35 mouse cellular contexts compared by ENCODE assay signal in the genomic region with DNA sequence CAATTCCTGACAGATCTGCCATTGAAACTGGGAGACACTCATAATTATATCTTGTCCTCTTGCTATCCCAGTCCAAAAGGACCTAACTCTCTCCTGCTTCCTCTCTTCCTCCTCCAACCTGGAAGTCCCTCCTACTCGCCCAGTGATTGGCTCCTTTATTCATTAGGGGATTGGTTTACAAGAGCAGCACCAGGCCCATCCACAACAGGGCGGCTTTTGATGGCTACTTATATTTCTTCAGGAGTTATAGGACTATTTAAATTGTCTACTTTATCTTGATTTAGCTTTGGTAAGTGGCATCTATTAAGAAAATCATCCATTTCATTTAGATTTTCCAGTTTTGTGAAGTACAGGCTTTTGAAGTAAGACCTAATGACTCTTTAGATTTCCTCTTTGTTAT. TPM values are rescaled to one million over a fixed set of nuclear protein-coding genes. Genes with fewer than 3 reads are reported as not detected.
"Had no signal": no experiment of that assay in that cellular context is flagged by ENCODE, and none has a peak within 500 bp of the region (broad histone marks: within the 10 kb centered on the region; RNA-seq: fewer than 3 reads in every experiment).

No protein-coding gene starts in this region.

- H3K27ac ChIP-seq: embryonic facial prominence, embryonic 10.5 days; embryonic facial prominence, embryonic 12.5 days; embryonic facial prominence, embryonic 13.5 days; embryonic facial prominence, embryonic 15.5 days; forebrain, embryonic 10.5 days; forebrain, embryonic 12.5 days; forebrain, embryonic 13.5 days; forebrain, embryonic 15.5 days; gastrocnemius, adult 2 months; heart, adult 2 months had no signal

- H3K27me3 ChIP-seq: embryonic facial prominence, embryonic 12.5 days; embryonic facial prominence, embryonic 13.5 days; embryonic facial prominence, embryonic 15.5 days; forebrain, embryonic 12.5 days; forebrain, embryonic 13.5 days; forebrain, embryonic 15.5 days had no signal

- H3K4me1 ChIP-seq: embryonic facial prominence, embryonic 15.5 days; forebrain, embryonic 10.5 days; forebrain, embryonic 12.5 days; forebrain, embryonic 13.5 days; forebrain, embryonic 15.5 days had no signal

- H3K9ac ChIP-seq: embryonic facial prominence, embryonic 12.5 days; embryonic facial prominence, embryonic 13.5 days; embryonic facial prominence, embryonic 15.5 days; forebrain, embryonic 12.5 days; forebrain, embryonic 13.5 days; forebrain, embryonic 15.5 days; forebrain, postnatal 0 days had no signal

- H3K36me3 ChIP-seq: embryonic facial prominence, embryonic 10.5 days; embryonic facial prominence, embryonic 12.5 days; embryonic facial prominence, embryonic 13.5 days; embryonic facial prominence, embryonic 15.5 days; forebrain, embryonic 10.5 days; forebrain, embryonic 12.5 days; forebrain, embryonic 15.5 days had no signal

- H3K9me3 ChIP-seq: embryonic facial prominence, embryonic 12.5 days; embryonic facial prominence, embryonic 13.5 days; forebrain, embryonic 10.5 days; forebrain, embryonic 12.5 days; forebrain, embryonic 13.5 days; forebrain, embryonic 15.5 days had no signal

- H3K4me2 ChIP-seq: embryonic facial prominence, embryonic 12.5 days; embryonic facial prominence, embryonic 13.5 days; embryonic facial prominence, embryonic 15.5 days; forebrain, embryonic 12.5 days; forebrain, embryonic 13.5 days; forebrain, embryonic 15.5 days had no signal

- H3K4me3 ChIP-seq: embryonic facial prominence, embryonic 10.5 days; embryonic facial prominence, embryonic 12.5 days; embryonic facial prominence, embryonic 13.5 days; embryonic facial prominence, embryonic 15.5 days; erythroblast, embryonic 14.5 days; forebrain, embryonic 10.5 days; forebrain, embryonic 12.5 days; forebrain, embryonic 13.5 days; forebrain, embryonic 15.5 days; gastrocnemius, adult 2 months; heart, adult 2 months had no signal

- ATAC-seq: forebrain, embryonic 13.5 days; forebrain, embryonic 14.5 days; forebrain, embryonic 15.5 days; forebrain, embryonic 16.5 days; forebrain, postnatal 0 days had no signal

- DNase-seq: cerebellum, adult 8-10 months; cerebellum, adult 9-10 months; cerebellum, adult 9-11 months; cerebellum, postnatal 10 days; cerebellum, postnatal 14 days; cerebellum, postnatal 25 days; cerebellum, postnatal 36 days; embryo, embryonic 11 days; forebrain, postnatal 0 days; gastrocnemius, adult 2 months; gastrocnemius, postnatal 10 days; gastrocnemius, postnatal 14 days; gastrocnemius, postnatal 25 days; gastrocnemius, postnatal 36 days; heart, adult 18-20 months; heart, adult 2 months had no signal

RNA-seq across cellular contexts. Expression of a gene that starts 30.6 kb away (rescaled TPM):
- total RNA-seq: forebrain, postnatal 0 days; gastrocnemius, adult 18-20 months; gastrocnemius, adult 2 months; gastrocnemius, adult 8-10 months; gastrocnemius, postnatal 25 days; gastrocnemius, postnatal 36 days; heart, adult 18-20 months; heart, adult 2 months; heart, adult 8-10 months had no signal
- polyA plus RNA-seq: cortical plate, adult 2 months; embryonic facial prominence, embryonic 10.5 days; embryonic facial prominence, embryonic 11.5 days; embryonic facial prominence, embryonic 12.5 days; embryonic facial prominence, embryonic 13.5 days; erythroblast, embryonic 14.5 days; forebrain, embryonic 10.5 days; forebrain, embryonic 11.5 days; forebrain, embryonic 12.5 days; forebrain, embryonic 13.5 days; forebrain, embryonic 14.5 days; forebrain, embryonic 15.5 days; forebrain, embryonic 16.5 days; frontal cortex, adult 2 months; gonadal fat pad, adult 2 months; heart, adult 2 months had no signal
